Mouse (Mus musculus) fibroblast of lung, adult 2 months (primary cell): ENCODE results near the gene Katnbl1.
A peak's percentile ranks its signal among the peaks of the same experiment; 100 is the strongest.
"Not testable (repeated sequence)": the region's sequence is repeated elsewhere in the genome, so short reads cannot be mapped to it uniquely, and the experiment has no call there.

Experiments
- DNase-seq: peaks from one replicate; pipeline ENCODE4 v3.0.0-alpha.2; 2011; ENCODE audit warnings: low read depth

Katnbl1 gene

DNA sequence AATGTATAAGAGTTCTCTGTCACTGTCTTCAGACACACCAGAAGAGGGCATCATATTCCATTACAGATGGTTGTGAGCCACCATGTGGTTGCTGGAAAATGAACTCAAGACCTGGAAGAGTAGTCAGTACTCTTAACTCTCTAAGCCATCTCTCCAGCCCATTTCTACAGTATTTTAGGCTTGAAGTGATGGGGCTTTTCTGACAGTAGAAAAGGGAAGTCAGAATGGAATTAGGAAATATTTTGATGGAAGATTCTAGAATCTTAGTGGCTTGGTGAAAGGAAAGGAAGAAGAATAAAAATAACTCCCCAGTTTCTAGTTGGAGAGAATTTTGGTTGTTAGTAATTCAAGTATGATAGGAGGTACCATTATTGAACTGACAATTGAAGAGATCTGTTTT lies 14.9 kb downstream of the Katnbl1 start:
- DNase-seq = no peak

DNA sequence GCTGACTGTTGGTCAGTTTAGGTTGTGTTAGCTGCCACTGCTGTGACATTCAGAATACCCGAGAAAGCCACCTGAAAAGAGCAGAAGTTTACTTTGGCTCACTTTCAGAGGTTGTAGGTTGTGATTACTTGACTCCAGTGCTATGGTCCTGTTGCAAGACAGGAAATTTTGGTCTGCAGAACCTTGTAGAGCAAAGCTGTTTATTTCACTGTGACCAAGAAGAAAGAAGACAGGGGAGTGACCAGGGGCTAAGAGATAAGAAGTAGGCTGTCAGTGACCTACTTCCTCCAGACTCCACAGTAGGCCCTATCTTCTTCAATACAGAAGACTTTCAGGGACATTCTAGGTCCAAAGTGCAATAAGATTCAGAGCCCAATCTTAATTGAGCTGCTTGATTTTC lies 17.6 kb downstream of the Katnbl1 start:
- DNase-seq = no peak

DNA sequence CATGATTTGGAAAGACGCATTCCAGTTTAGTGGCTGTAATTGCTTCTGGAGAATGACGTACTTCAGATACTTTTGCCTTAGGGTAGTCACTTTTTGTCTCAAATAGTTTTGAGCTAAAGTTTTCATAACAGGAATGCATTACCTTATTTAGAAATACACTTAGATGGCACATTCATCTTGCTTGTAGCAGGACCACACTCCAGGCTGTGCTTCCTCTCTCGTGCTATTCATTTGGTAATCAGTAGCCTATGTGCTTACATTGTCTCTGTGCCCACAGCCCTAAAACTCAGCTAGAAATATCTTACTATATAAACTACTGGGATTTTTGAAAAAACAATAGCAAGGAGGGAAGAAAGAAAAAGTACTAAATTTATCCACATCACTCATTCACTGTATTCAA lies 28.0 kb downstream of the Katnbl1 start:
- no peak for DNase-seq

DNA sequence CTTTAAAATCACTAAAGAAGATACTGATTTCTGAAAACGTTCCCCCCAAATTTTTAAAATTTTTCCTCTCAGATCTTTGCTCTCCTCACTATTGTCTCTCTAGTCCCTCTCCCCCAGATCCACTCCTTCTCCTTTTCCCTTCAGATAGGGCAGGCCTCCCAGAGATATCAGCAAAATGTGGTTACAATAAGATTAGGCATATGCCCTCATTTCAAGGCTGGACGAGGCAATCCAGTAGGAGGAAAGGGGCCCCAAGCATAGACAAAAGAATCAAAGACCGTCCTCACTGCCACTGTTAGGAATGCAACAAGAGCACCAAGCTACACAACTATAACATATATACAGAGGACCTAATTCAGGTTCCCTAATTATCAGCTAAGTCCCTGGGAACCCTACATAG lies 46.3 kb downstream of the Katnbl1 start:
- DNase-seq = no peak

DNA sequence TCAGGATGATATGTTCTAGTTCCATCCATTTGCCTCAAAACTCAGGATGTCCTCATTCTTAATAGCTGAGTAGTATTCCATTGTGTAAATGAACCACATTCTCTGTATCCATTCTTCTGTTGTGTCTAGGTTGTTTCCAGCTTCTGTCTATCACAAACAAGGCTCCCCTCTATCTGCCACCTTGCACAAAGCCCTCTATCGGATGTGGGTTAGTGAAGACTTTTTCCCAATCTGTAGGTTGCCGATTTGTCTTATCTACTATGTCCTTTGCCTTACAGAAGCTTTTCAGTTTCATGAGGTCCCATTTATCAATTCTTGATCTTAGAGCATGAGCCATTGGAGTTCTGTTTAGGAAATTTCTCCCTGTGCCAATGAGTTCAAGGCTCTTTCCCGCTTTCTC lies 49.5 kb downstream of the Katnbl1 start:
- DNase-seq = not testable (repeated sequence)

DNA sequence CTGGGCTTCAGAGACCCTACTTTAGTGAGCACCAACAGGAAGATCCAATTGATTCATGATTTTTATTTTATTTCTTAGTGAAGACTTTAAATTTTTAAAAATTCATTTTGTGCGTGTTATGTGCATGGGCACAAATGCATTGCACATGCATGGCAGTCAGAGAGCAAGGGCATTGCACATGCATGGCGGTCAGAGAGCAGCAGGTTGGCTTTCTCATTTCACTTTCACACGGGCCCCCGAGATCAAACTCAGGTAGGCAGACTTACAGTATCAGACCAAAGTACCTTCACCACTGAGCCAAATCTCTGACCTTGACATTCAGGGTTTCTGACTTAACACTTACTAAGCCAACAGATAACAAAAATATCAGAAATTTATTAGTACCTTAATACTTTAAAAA lies 50.7 kb downstream of the Katnbl1 start:
- DNase-seq = no peak

DNA sequence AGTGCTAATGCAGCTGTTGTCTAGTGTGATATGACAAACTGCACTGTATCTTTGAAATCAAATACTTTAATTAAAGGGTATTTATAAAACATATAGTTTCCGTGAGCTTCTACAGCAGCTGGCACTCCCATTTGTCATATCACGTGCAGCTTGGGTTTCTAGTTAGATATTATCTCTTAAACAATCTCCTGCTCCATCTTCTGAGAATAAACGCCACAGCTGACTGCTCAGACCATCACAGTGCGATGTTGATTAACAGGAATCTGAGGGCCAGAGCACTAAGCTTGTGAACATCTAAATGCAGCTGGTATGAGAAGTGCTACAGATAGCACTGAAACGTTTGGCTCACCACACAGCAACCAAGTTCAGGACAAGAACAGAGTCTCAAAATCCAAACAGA lies 51.4 kb downstream of the Katnbl1 start:
- DNase-seq = no peak

DNA sequence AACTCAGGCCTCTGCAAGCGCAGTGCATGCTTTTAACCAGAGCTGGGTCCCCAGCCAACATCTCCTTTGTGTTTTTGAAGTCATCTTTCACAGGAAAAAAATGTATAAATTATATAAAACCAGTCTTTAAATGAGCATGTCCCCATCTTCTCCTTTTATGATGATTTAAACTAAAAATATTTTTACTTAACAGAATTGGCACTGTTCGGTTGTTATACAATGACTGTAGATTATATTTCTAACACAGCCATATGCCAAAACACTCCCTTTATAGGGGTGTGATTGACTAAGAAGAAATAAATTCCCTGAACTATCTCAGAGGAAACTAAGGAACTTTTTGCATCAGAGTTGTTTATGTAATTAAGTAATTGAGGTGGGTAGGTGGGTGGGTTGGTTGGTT lies 53.5 kb downstream of the Katnbl1 start:
- DNase-seq = no peak

DNA sequence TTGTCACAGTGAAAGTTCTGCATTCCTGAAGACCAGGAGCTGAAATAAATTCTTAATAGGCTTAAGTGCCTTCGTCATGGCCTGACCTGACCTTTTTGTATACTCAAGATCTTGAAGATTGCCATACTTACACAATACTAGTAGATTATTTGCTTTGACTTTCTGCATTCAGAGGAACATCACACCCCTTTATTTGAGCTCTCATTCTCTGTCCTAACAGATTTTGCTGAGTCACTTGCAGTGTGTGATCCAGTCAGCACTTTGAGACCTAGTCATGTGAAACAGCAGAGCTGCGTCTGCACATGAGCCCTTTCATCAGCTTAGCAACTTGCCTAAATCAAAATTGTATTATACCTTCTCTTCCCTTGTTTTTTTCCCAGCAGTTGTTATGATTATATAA lies 54.3 kb downstream of the Katnbl1 start:
- DNase-seq = peak; percentile 38

DNA sequence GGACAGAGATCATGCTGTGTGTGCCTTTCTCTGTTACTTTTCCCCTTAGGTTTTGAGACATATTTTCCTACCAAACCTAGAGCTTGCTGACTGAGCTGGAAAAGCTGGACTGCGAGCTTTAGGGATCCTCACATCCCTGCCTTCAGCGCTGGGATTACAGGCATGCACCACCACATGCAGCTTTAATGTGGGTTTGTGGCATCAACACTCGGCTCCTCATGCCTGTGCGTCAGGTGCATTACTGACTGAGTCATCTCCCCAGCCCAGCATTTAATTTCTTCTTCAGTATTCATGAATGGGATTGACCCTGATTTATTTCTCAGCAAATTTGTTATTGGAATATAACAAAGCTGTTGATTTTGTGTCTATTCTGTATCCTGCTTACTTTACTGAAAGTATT lies 57.3 kb downstream of the Katnbl1 start:
- no peak for DNase-seq

DNA sequence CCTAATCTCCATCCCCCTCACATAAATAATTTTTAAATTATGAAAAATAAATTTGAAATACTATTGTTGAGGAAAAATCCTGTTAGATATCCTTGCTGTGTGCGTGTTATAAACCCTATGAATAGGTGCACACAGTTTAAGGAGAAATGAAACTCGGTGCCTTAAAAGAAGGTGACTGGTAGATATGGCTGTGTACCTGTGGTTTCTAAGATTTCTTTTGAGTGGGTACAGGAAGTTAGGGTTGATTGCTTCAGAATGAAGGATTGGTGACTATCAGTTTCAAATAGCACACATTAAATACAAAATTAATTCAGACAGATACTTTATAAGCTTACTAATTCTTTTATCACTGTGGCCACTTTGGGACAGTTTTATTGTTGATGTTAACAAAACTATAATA lies 58.6 kb downstream of the Katnbl1 start:
- no peak for DNase-seq

DNA sequence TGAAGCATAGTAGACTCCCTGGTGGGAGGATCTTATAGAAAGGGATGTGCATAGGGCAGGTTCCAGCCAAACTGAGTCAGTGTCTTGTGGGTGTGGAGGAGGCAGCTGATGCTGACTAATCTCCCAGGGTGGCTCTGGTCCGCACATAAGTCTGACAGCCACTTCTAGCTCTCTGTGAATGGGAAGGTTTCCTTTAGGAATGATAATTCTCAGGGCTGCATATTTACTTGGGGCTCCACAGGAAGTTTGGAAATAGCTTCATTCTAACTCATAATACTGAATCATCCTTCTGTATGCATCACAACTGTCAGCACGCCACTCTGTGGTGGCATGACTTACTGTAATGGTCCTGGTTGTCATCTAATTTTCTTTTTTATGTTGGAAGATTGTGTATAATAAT lies 64.5 kb downstream of the Katnbl1 start:
- peak; percentile 82 for DNase-seq

DNA sequence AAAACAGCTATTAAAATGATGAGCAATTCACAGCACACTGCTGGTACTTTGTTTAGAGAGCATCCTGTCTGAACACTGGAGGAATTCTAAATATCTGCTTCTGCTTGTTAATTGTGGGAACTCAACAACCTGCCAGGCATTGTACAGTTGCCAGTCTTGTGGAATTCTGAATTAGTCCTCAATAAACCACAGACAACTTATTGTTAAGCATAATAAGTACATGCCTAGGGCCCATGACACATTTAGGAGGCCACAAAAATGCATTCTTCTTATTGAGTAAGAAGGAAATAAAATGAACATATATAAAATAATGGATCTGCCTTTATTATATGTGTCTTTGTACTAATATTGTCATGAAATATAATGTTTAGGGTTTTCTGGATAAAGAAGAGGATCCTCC lies 66.5 kb downstream of the Katnbl1 start:
- peak; percentile 53 for DNase-seq

DNA sequence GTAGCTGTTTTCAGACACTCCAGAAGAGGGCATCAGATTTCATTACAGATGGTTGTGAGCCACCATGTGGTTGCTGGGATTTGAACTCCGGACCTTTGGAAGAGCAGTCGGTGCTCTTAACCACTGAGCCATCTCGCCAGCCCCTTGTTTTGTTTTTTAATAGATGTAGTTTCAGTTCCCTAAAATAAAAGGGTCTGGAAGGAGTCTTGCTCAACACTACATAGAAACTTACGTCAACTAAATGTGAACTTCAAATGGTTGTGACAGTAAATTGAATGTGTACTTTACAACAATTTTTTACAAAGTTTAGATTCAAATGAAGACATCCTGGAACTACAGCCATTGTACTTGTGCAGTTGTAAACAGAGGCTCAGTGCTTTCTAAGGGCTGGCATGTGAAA lies 69.0 kb downstream of the Katnbl1 start:
- DNase-seq = not testable (repeated sequence)

DNA sequence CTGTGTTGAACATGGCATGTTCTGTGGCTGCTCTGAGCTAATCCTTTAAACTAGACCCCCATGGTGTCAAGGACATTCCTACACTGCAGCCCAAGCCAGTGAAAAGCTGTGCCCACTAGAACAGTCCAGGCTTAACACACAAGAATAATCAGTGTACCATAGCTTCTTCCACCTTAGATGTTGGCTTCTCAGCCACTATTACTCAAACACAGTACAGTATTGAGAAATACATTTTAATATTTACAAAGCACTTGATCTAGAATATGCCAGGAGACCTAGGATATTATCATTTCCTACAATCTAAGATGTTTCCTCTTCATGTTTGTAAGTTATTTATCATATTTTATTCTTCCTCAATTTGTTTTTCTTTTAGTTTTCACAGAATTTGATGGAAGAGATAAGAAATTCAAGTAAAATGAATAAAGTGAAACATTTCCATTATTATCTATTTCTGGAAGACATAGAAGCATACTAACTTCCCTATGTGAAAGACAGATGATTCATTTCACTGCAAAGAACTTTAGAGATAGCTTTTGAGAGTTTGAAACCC lies 69.6 kb downstream of the Katnbl1 start:
- no peak for DNase-seq

DNA sequence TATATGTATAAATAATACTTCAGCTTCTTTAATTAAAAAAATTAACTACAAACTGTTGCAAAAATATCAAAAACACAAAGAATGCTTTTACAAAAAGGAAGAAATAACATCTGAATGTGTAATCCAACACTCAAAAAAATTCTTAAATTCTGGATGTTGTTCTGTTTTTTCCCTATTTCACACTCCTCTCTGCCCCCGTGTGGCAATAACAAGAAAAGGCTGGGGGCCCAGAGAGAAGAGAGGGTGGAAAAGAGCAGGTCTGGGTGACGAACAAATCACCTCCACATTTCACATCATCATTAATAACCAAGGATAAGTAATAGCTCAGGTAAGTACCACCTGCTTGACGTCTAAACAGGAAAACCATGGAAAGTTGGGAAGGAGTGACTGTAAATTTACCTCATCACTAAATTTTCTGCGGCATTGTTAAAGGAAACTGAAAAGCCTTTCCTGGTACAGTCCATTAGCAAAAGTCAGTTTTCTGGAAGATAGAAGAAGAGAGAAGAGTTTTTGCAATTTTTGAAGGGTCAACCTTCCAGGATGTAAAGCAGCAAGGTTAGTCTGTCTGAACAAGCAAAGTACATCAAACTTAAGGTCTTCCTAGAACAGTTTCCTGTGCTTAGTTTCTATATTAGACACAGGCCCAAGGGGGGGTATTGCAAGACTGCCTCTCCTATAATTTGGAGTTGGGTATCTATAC lies 70.7 kb downstream of the Katnbl1 start:
- DNase-seq = no peak

DNA sequence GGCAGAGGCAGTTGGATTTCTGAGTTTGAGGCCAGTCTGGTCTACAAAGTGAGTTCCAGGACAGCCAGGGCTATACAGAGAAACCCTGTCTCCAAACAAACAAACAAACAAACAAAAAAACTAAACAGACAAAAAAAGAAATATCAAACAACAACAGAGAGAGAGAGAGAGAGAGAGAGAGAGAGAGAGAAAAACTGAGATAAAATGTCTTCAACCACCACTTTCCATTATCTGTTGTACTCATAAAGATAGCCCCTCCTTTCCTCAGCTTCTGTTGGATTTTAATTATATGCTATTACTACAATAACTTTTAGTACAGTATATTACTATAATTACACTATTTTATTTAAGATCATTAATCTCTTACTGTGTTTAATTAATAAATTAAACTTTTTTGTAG lies 73.5 kb downstream of the Katnbl1 start:
- not testable (repeated sequence) for DNase-seq

DNA sequence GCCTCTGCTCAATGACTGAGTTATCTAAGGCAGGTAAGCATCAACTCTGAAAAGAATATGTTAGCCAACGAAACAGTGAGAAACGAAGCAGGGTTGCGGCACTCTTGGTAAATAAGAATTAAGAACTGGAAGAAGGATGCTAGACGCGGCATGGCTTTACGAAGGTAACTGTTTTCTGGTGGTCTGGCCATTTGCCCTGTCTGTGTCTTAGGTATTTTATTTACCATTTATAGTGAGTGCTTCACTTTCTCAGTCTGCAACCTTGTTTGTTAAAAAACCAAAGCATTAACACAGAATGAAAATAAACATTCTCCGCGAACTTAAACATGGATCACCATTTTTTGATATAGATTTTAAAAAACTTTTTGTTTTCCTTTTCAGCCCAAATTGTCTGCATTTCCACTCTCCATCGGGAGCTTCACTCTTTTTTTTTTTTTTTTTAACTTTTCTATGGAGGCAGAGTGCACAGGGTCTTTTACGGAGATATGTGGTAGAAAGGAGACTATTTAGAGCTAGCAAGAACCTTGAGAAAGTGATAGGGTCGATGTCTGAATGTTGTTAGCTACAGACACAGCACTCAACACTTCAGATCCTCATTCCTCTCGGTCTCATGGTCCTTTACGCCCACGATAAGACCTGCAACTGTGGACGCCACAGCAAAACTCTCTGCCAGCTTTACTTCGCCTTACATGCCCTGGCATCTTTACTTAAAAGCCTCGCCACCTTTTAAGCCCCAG lies 75.3 kb downstream of the Katnbl1 start:
- no peak for DNase-seq

DNA sequence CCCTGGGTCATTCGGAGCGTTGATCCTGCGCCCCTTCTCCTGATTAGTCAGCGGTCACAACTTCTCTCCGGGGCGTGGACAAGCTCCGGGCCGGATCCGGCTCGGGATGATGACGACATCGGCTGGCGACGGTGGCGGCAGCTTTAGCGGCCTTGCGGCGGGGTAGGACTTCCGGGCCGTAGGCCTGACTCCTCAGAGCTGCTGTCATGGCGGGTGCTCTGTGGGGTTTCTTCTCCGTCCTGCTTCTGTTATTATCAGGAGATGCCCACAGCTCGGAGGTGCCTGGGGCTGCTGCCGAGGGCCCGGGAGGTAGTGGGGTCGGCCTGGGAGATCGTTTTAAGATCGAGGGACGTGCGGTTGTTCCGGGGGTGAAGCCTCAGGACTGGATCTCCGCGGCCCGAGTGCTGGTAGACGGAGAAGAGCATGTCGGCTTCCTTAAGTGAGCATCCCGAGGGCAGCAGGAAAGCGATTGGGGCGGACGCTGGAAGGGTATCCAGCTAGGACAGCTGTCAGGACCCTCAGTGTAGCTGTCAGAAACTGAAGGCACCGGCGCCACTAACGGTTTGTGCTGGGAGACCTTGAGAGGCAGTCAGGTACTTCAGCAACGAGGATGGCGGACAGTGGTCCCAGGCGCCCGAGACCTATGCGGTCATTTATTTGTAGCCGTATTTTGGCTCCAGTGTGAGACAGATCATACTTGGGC lies 76.0 kb downstream of the Katnbl1 start, which contains the start of gene Emc7:
Gene Emc7 (plus strand): TSS at position 136 of the 703 bp plus-strand sequence.
- peak; percentile 89 for DNase-seq

DNA sequence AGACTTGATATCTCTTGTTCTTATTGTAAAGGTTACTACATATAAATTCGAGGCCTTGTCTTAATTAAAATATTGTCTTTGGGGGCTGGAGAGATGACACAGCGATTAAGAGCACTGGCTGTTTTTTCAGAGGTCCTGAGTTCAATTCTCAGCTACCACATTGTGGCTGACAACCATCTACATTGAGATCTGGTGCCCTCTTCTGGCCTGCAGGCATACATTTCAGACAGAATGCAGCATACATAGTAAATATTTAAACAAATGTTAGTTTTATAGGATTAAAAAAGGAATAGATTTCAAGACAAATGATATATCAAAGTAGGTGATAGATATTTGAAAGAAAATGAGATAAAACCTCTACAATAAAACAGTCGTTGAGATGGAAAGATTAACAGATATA lies 81.5 kb downstream of the Katnbl1 start:
- no peak for DNase-seq
